Mouse (Mus musculus) forebrain, embryonic 14.5 days (tissue): ENCODE measurements around the gene Adam22. TPM values are rescaled to one million over a fixed set of nuclear protein-coding genes. Genes with fewer than 3 reads are reported as not detected.
A peak's percentile ranks its signal among the peaks of the same experiment; 100 is the strongest.

Experiments
- ATAC-seq: fragments of 200-750 bp; cut with Nextera tagmentation; 2 replicates; pipeline ENCODE4 v1.8.0; 2017; ENCODE audit warnings: mild to moderate bottlenecking, moderate library complexity
- DNase-seq: peaks from one replicate; pipeline ENCODE4 v3.0.0-alpha.2; 2015; ENCODE audit warnings: low spot score
- H3K27ac ChIP-seq: fragments of 300-500 bp; sonication (generic); 2 replicates; pipeline ENCODE4 v1.5.1; 2014; ENCODE audit warnings: low read depth, mild to moderate bottlenecking, control low read depth, low read length, moderate library complexity
- H3K27me3 ChIP-seq: fragments of 300-500 bp; sonication (generic); replicated peaks from 2 replicates; pipeline ENCODE4 v1.6.1; 2014; ENCODE audit warnings: low read length, control low read depth, mixed read lengths; ENCODE audit not compliant: control insufficient read depth, insufficient read depth
- H3K36me3 ChIP-seq: fragments of 300-500 bp; sonication (generic); 2 replicates; pipeline ENCODE4 v1.6.1; 2014; ENCODE audit warnings: low read length, control low read depth; ENCODE audit not compliant: control insufficient read depth, insufficient read depth
- H3K4me1 ChIP-seq: fragments of 300-500 bp; sonication (generic); 2 replicates; pipeline ENCODE4 v1.6.1; 2014; ENCODE audit warnings: antibody characterized with exemption, low read length, control low read depth; ENCODE audit not compliant: control insufficient read depth, insufficient read depth
- H3K4me2 ChIP-seq: fragments of 300-500 bp; sonication (generic); 2 replicates; pipeline ENCODE4 v1.6.1; 2014; ENCODE audit warnings: mild to moderate bottlenecking, control low read depth, low read length
- H3K4me3 ChIP-seq: fragments of 300-500 bp; sonication (generic); 2 replicates; pipeline ENCODE4 v1.5.1; 2014; ENCODE audit warnings: low read depth, low read length, control low read depth
- H3K9ac ChIP-seq: fragments of 300-500 bp; sonication (generic); 2 replicates; pipeline ENCODE4 v1.6.1; 2014; ENCODE audit warnings: mild to moderate bottlenecking, low read length, control low read depth, moderate library complexity
- H3K9me3 ChIP-seq: fragments of 300-500 bp; sonication (generic); replicated peaks from 2 replicates; pipeline ENCODE4 v1.6.1; 2016; ENCODE audit warnings: low read length, control low read depth, mixed read lengths; ENCODE audit not compliant: control insufficient read depth
- WGBS: fragments of 180-500 bp; shearing (Covaris S2); extraction: QIAGEN DNeasy Blood & Tissue Kit; methylation state at CpG from one replicate; pipeline ENCODE4 v1.1.7; 2014; 5-methylcytosine and 5-hydroxymethylcytosine counted together
- polyA plus RNA-seq: library from polyadenylated mRNA; unstranded; fragments of >200 nt; fragmentation: Nextera tagmentation; extraction: Ambion mirVana; gene quantifications from 2 replicates; pipeline ENCODE4 v1.2.1, GENCODE M21; 2014

Adam22 gene
- polyA plus RNA-seq, 1 experiment from 2014 or later: 28.7 TPM

GRCm38 (mm10) chr5:8146146-8146545, 221.8 kb downstream of the Adam22 start:
- H3K36me3 ChIP-seq: no peaks in the 10 kb centered on the region
- H3K9ac ChIP-seq: no peak overlapping the region
- ATAC-seq: no peak
- H3K9me3 ChIP-seq: no peaks in the 10 kb centered on the region
- no peak overlapping the region for H3K4me3 ChIP-seq
- H3K4me2 ChIP-seq: no peak overlapping the region
- 89% methylated on average over 2 of the region's 2 CpGs for WGBS
- no peak for DNase-seq
- no peak overlapping the region for H3K27ac ChIP-seq
- H3K27me3 ChIP-seq: no peaks in the 10 kb centered on the region
- H3K4me1 ChIP-seq: no peaks in the 10 kb centered on the region

DNA sequence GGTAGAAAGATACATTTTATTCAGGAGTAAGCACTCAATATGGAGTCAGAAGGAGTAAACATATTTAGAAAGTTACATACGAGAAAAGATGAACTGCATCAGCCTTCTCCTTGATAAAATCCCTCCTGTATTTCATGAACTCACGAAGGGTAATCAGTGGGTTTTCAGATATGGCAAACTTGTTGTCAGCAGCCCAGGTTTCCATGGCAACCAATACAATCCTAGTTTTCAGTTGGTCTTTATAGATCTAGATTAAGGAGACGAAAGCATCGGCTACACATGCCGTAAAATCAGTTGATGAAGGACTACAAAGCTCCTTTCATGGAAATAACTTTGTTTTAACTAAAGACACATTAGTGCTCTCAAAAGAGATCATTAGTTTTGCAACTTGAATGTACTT, 222.5 kb downstream of the Adam22 start:
- H3K27me3 ChIP-seq: no peaks in the 10 kb centered on the region
- H3K9ac ChIP-seq: no peak overlapping the region
- WGBS: 9% methylated on average over 5 of the region's 5 CpGs
- no peaks in the 10 kb centered on the region for H3K36me3 ChIP-seq
- no peaks in the 10 kb centered on the region for H3K4me1 ChIP-seq
- no peak overlapping the region for H3K27ac ChIP-seq
- no peak overlapping the region for H3K4me2 ChIP-seq
- H3K9me3 ChIP-seq: no peaks in the 10 kb centered on the region
- no peak overlapping the region for H3K4me3 ChIP-seq
- peak; percentile 76 for DNase-seq
- peak; percentile 56; the same call in 1 of the 2 replicates for ATAC-seq

DNA sequence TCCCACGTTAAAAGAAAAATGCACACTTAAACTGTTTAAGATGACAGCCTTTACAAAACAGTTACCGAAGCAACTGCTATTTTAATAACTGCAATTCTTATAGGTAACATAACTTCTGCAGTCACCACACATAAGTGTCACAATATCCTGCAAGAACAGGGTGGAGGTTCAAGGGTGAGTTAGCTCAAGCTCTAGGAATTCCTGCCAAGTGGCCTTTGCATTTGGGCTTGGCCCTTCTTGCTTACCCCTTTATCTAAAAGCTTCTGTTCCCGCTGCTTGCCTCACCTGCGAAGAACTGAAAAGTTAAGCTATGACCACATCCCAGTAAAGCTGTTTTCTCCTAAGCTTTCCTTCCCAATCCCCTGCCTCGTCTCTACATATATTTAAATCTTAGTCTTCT, 235.4 kb downstream of the Adam22 start:
- H3K9me3 ChIP-seq: no peaks in the 10 kb centered on the region
- DNase-seq: no peak
- no peaks in the 10 kb centered on the region for H3K27me3 ChIP-seq
- H3K4me3 ChIP-seq: no peak overlapping the region
- H3K27ac ChIP-seq: no peak overlapping the region
- H3K9ac ChIP-seq: no peak overlapping the region
- 0 out of 2 replicates have a peak, but pooled peaks cover 3% of the 10 kb centered on the region for H3K36me3 ChIP-seq
- no peaks in the 10 kb centered on the region for H3K4me1 ChIP-seq
- 78% methylated on average over 5 of the region's 5 CpGs for WGBS
- no peak overlapping the region for H3K4me2 ChIP-seq
- ATAC-seq: no peak

GRCm38 (mm10) chr5:8131918-8132317, 236.0 kb downstream of the Adam22 start:
- no peak overlapping the region for H3K4me3 ChIP-seq
- DNase-seq: no peak
- H3K27ac ChIP-seq: no peak overlapping the region
- 89% methylated on average over 8 of the region's 8 CpGs for WGBS
- H3K36me3 ChIP-seq: 0 out of 2 replicates have a peak, but pooled peaks cover 9% of the 10 kb centered on the region
- H3K9me3 ChIP-seq: no peaks in the 10 kb centered on the region
- H3K27me3 ChIP-seq: no peaks in the 10 kb centered on the region
- no peak overlapping the region for H3K9ac ChIP-seq
- H3K4me1 ChIP-seq: no peaks in the 10 kb centered on the region
- H3K4me2 ChIP-seq: no peak overlapping the region
- no peak for ATAC-seq

- Histone ChIP-seq H3K4me3 (no peak overlapping the region), H3K9ac (no peak overlapping the region), H3K4me2 (no peak overlapping the region), H3K27me3 (no peaks in the 10 kb centered on the region), H3K9me3 (no peaks in the 10 kb centered on the region), H3K27ac (no peak overlapping the region), H3K4me1 (no peaks in the 10 kb centered on the region), H3K36me3 (0 out of 2 replicates have a peak, but pooled peaks cover 9% of the 10 kb centered on the region)
- WGBS: 93% methylated on average over 2 of the region's 2 CpGs
- DNase-seq (no peak), ATAC-seq (no peak)
Observed at GRCm38 (mm10) chr5:8129750-8130149, 238.2 kb downstream of the Adam22 start.

GRCm38 (mm10) chr5:8120926-8121325, 247.0 kb downstream of the Adam22 start:
- H3K4me2 ChIP-seq: no peak overlapping the region
- H3K36me3 ChIP-seq: no peaks in the 10 kb centered on the region
- H3K9me3 ChIP-seq: no peaks in the 10 kb centered on the region
- 0 out of 2 replicates have a peak, but pooled peaks cover 3% of the 10 kb centered on the region for H3K4me1 ChIP-seq
- no peak for DNase-seq
- 87% methylated on average over 3 of the region's 3 CpGs for WGBS
- ATAC-seq: no peak
- H3K27ac ChIP-seq: no peak overlapping the region
- H3K4me3 ChIP-seq: no peak overlapping the region
- no peaks in the 10 kb centered on the region for H3K27me3 ChIP-seq
- no peak overlapping the region for H3K9ac ChIP-seq

DNA sequence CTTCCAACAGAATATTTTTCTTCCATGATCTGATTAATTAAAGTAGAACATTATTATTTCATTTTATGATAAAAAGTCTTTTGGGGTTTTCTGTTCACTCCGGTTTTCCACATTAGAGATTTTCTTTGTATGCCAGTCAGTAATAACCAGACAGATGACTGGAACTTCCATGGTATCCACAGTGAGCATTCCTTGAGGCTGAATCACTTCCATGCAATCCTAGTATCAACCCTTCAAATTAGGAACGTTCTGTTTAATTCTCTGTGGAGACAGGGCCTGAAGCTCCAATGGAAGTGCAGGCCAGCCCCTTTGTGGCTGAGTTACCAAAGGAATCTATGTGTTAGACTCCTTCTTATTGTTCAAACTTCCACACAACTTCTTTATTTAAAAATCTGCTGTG, 247.9 kb downstream of the Adam22 start:
- Histone ChIP-seq H3K27ac (no peak overlapping the region), H3K36me3 (no peaks in the 10 kb centered on the region), H3K4me1 (0 out of 2 replicates have a peak, but pooled peaks cover 3% of the 10 kb centered on the region), H3K9me3 (no peaks in the 10 kb centered on the region), H3K27me3 (no peaks in the 10 kb centered on the region), H3K4me2 (no peak overlapping the region), H3K9ac (no peak overlapping the region), H3K4me3 (no peak overlapping the region)
- WGBS: 83% methylated on average over 2 of the region's 2 CpGs
- DNase-seq (no peak), ATAC-seq (no peak)

- Histone ChIP-seq H3K9ac (no peak overlapping the region), H3K27me3 (no peaks in the 10 kb centered on the region), H3K36me3 (no peaks in the 10 kb centered on the region), H3K4me2 (no peak overlapping the region), H3K4me1 (0 out of 2 replicates have a peak, but pooled peaks cover 3% of the 10 kb centered on the region), H3K27ac (no peak overlapping the region), H3K4me3 (no peak overlapping the region), H3K9me3 (no peaks in the 10 kb centered on the region)
- DNase-seq (peak; percentile 38), ATAC-seq (peak; percentile 62; the same call in 1 of the 2 replicates)
- 61% methylated on average over 5 of the region's 5 CpGs for WGBS
Observed at GRCm38 (mm10) chr5:8116561-8117168, 251.3 kb downstream of the Adam22 start.

GRCm38 (mm10) chr5:8112246-8112645, 255.7 kb downstream of the Adam22 start:
- WGBS: 90% methylated on average over 5 of the region's 5 CpGs

More at GRCm38 (mm10) chr5:8112246-8112645, 255.7 kb downstream of the Adam22 start:
- H3K4me2 ChIP-seq: no peak overlapping the region
- no peaks in the 10 kb centered on the region for H3K27me3 ChIP-seq
- ATAC-seq (no peak), DNase-seq (no peak)
- 0 out of 2 replicates have a peak, but pooled peaks cover 3% of the 10 kb centered on the region for H3K4me1 ChIP-seq
- H3K27ac ChIP-seq: no peak overlapping the region
- no peaks in the 10 kb centered on the region for H3K36me3 ChIP-seq
- no peak overlapping the region for H3K4me3 ChIP-seq
- no peak overlapping the region for H3K9ac ChIP-seq
- no peaks in the 10 kb centered on the region for H3K9me3 ChIP-seq
